Mouse (Mus musculus) spleen, adult 2 months (tissue): Measurements from ENCODE around the gene Tdrd5. TPM values are rescaled to one million over a fixed set of nuclear protein-coding genes. Genes with fewer than 3 reads are reported as not detected.
"Not testable (repeated sequence)": the region's sequence is repeated elsewhere in the genome, so short reads cannot be mapped to it uniquely, and the experiment has no call there.

Experiments used
- DNase-seq, 2 experiments: peaks; one replicate each; pipeline versions ENCODE4 v3.0.0 to v3.0.0-alpha.2; 2012 to 2021; ENCODE audit warnings: low spot score in 2 of 2, low read depth in 1 of 2
- H3K27ac ChIP-seq: fragments of 200-500 bp; 2 replicates; pipeline ENCODE4 v1.5.1; 2012; ENCODE audit warnings: low read length, inconsistent platforms; ENCODE audit not compliant: insufficient read depth
- H3K27me3 ChIP-seq: fragments of 200-500 bp; 2 replicates; pipeline ENCODE4 v1.6.1; 2012; ENCODE audit warnings: mild to moderate bottlenecking, moderate library complexity, low read length, inconsistent platforms; ENCODE audit not compliant: control insufficient read depth, insufficient read depth
- H3K36me3 ChIP-seq: fragments of 200-500 bp; 2 replicates; pipeline ENCODE4 v1.6.1; 2012; ENCODE audit warnings: mild to moderate bottlenecking, low read length, inconsistent platforms; ENCODE audit not compliant: control insufficient read depth, insufficient read depth
- H3K4me1 ChIP-seq: fragments of 200-500 bp; 2 replicates; pipeline ENCODE4 v1.6.1; 2011; ENCODE audit warnings: inconsistent platforms; ENCODE audit not compliant: control insufficient read depth, insufficient read depth, insufficient read length
- H3K4me3 ChIP-seq: fragments of 200-500 bp; 2 replicates; pipeline ENCODE4 v1.5.1; 2011; ENCODE audit warnings: mild to moderate bottlenecking, inconsistent platforms; ENCODE audit not compliant: insufficient read depth, insufficient read length; ENCODE audit errors: extremely low read depth
- CTCF ChIP-seq: fragments of 200-500 bp; IDR thresholded peaks from 2 replicates; pipeline ENCODE4 v1.5.1; 2011; ENCODE audit warnings: mild to moderate bottlenecking, inconsistent platforms; ENCODE audit not compliant: insufficient read depth, insufficient read length, insufficient replicate concordance; ENCODE audit errors: extremely low read depth
- POLR2A ChIP-seq: fragments of 200-500 bp; IDR thresholded peaks from 2 replicates; pipeline ENCODE4 v1.6.1; 2011; ENCODE audit warnings: low read depth, low read length, inconsistent platforms
- WGBS: fragments of 180-500 bp; shearing (Covaris S2); methylation state at CpG from one replicate; pipeline ENCODE4 v1.1.7; 2018; 5-methylcytosine and 5-hydroxymethylcytosine counted together
- polyA plus RNA-seq: library from polyadenylated mRNA; depleted of rRNA; stranded (reverse); fragments of >200 nt; gene quantifications from 2 replicates; pipeline ENCODE4 v1.2.3, GENCODE M21; 2012

Gene Tdrd5
- polyA plus RNA-seq, 1 experiment, result not detected

DNA sequence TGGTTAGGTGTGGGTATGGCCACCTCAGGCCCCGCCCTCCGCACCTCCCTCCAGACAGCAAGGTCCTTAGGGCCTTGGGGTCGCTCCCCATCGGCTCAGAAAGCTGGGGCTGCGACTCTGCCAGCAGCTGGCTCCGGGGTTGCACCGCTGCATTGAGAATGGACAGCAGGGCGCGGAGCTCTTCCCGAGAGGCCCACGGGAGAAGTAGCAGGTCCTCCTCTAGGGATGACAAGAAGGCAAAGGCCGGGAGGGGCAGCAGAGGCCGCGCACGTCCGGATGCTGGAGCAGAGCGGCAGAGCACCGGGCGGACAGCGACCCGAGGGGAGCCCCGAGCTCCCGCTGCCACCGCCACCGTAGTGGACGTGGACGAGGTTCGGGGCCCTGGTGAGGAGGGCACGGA is 7.2 kb upstream of the Tdrd5 start, which contains the start of gene Nphs2:
TSS of gene Nphs2 (plus strand) at position 98 of the 400 bp plus-strand sequence.
- Histone ChIP-seq H3K36me3 (no peaks in the 10 kb centered on the region), H3K27ac (no peak within 1 kb of the TSS), H3K4me1 (no peaks in the 10 kb centered on the region), H3K4me3 (no peak within 1 kb of the TSS), H3K27me3 (no peaks in the 10 kb centered on the region)
- DNase-seq, result no peak
- TF ChIP-seq POLR2A (no peak), CTCF (no peak)
- WGBS, result 19% methylated on average over 29 of the region's 29 CpGs

- Histone ChIP-seq H3K27me3 (peaks cover 1% of the 10 kb centered on the region; the same call in 1 of the 2 replicates), H3K4me3 (no peak overlapping the region), H3K27ac (no peak overlapping the region), H3K36me3 (no peaks in the 10 kb centered on the region), H3K4me1 (no peaks in the 10 kb centered on the region)
- no peak for TF ChIP-seq CTCF
- no peak for TF ChIP-seq POLR2A
- DNase-seq, result no peak
- 9% methylated on average over 1 of the region's 1 CpGs for WGBS
These were observed 5.1 kb upstream of the Tdrd5 start for GRCm38 (mm10) chr1:156308595-156308994.

- Histone ChIP-seq H3K4me1 (no peaks in the 10 kb centered on the region), H3K36me3 (no peaks in the 10 kb centered on the region), H3K27me3 (no peaks in the 10 kb centered on the region), H3K4me3 (no peak overlapping the region), H3K27ac (no peak overlapping the region)
- no peak for TF ChIP-seq POLR2A
- TF ChIP-seq CTCF, result no peak
- DNase-seq, result no peak
- 95% methylated on average over 6 of the region's 6 CpGs for WGBS
These were observed 13.4 kb downstream of the Tdrd5 start for GRCm38 (mm10) chr1:156290016-156290415.

GRCm38 (mm10) chr1:156289222-156289587 is 14.3 kb downstream of the Tdrd5 start:
- 48% methylated on average over 10 of the region's 10 CpGs for WGBS
- H3K36me3 ChIP-seq, H3K4me3 ChIP-seq, DNase-seq, H3K27me3 ChIP-seq, H3K4me1 ChIP-seq, H3K27ac ChIP-seq: not testable (repeated sequence)

GRCm38 (mm10) chr1:156288556-156289221 is 14.8 kb downstream of the Tdrd5 start:
- no peaks in the 10 kb centered on the region for H3K4me1 ChIP-seq
- no peaks in the 10 kb centered on the region for H3K36me3 ChIP-seq
- DNase-seq, result no peak
- H3K27me3 ChIP-seq, result no peaks in the 10 kb centered on the region
- no peak overlapping the region for H3K27ac ChIP-seq
- 80% methylated on average over 9 of the region's 9 CpGs for WGBS
- no peak for TF ChIP-seq CTCF
- no peak for TF ChIP-seq POLR2A
- no peak overlapping the region for H3K4me3 ChIP-seq

GRCm38 (mm10) chr1:156285541-156285896 is 17.9 kb downstream of the Tdrd5 start:
- no peaks in the 10 kb centered on the region for H3K4me1 ChIP-seq
- H3K27ac ChIP-seq, result no peak overlapping the region
- H3K27me3 ChIP-seq, result no peaks in the 10 kb centered on the region
- no peak overlapping the region for H3K4me3 ChIP-seq
- TF ChIP-seq CTCF (no peak), POLR2A (no peak)
- no peak for DNase-seq
- 44% methylated on average over 5 of the region's 5 CpGs for WGBS
- no peaks in the 10 kb centered on the region for H3K36me3 ChIP-seq

GRCm38 (mm10) chr1:156284851-156285540 is 18.5 kb downstream of the Tdrd5 start:
- TF ChIP-seq CTCF (no peak), POLR2A (no peak)
- no peaks in the 10 kb centered on the region for H3K4me1 ChIP-seq
- DNase-seq, result no peak
- 49% methylated on average over 9 of the region's 9 CpGs for WGBS
- no peak overlapping the region for H3K27ac ChIP-seq
- H3K27me3 ChIP-seq, result no peaks in the 10 kb centered on the region
- H3K4me3 ChIP-seq, result no peak overlapping the region
- no peaks in the 10 kb centered on the region for H3K36me3 ChIP-seq
